Mouse (Mus musculus): ENCODE results near the gene Hspa14.

Hspa14 gene

GRCm38 (mm10) chr2:3512552-3513454 is at the start of gene Hspa14, which contains the start of the genes Gm45902 and Cdnf:
TSS of gene Hspa14 (minus strand) at chr2:3512814.
TSS of gene Gm45902 (minus strand) at chr2:3512790.
TSS of gene Cdnf (plus strand) at chr2:3513030.
- DNase-seq (ENCODE audit: low read depth, low spot score): peak; percentile 99

GRCm38 (mm10) chr2:3546588-3546987 is 34.0 kb upstream of the Hspa14 start:
- DNase-seq (ENCODE audit: low read depth, low spot score): peak; percentile 70

- no peak for DNase-seq (ENCODE audit: low read depth, low spot score)
Measured at GRCm38 (mm10) chr2:3546055-3546454, 33.4 kb upstream of the Hspa14 start.

- no peak for DNase-seq (ENCODE audit: low read depth, low spot score)
Measured at GRCm38 (mm10) chr2:3541307-3542079, 28.9 kb upstream of the Hspa14 start.

- no peak for DNase-seq (ENCODE audit: low read depth, low spot score)
Measured at GRCm38 (mm10) chr2:3526288-3526687, 13.7 kb upstream of the Hspa14 start.

GRCm38 (mm10) chr2:3522558-3522957 is 9.9 kb upstream of the Hspa14 start:
- DNase-seq (ENCODE audit: low read depth, low spot score): no peak

GRCm38 (mm10) chr2:3512076-3512475 is 538 bp downstream of the Hspa14 start:
- peak; percentile 71 for DNase-seq (ENCODE audit: low read depth, low spot score)

- no peak for DNase-seq (ENCODE audit: low read depth, low spot score)
Measured at GRCm38 (mm10) chr2:3500886-3501285, 11.7 kb downstream of the Hspa14 start.

- no peak for DNase-seq (ENCODE audit: low read depth, low spot score)
Measured at GRCm38 (mm10) chr2:3499543-3499942, 13.1 kb downstream of the Hspa14 start.

- no peak for DNase-seq (ENCODE audit: low read depth, low spot score)
Measured at GRCm38 (mm10) chr2:3493833-3494409, 18.7 kb downstream of the Hspa14 start.

- no peak for DNase-seq (ENCODE audit: low read depth, low spot score)
Measured at GRCm38 (mm10) chr2:3489816-3490215, 22.8 kb downstream of the Hspa14 start.

- no peak for DNase-seq (ENCODE audit: low read depth, low spot score)
Measured at GRCm38 (mm10) chr2:3480239-3480638, 32.4 kb downstream of the Hspa14 start.

GRCm38 (mm10) chr2:3475746-3476251 is 36.8 kb downstream of the Hspa14 start:
- DNase-seq (ENCODE audit: low read depth, low spot score): no peak

- peak; percentile 97 for DNase-seq (ENCODE audit: low read depth, low spot score)
Measured at GRCm38 (mm10) chr2:3474861-3475283, 37.7 kb downstream of the Hspa14 start, which contains the start of gene Suv39h2. TSS of gene Suv39h2 (minus strand) at chr2:3475031.

- DNase-seq (ENCODE audit: low read depth, low spot score): peak; percentile 80
Measured at GRCm38 (mm10) chr2:3474361-3474805, 38.2 kb downstream of the Hspa14 start.

GRCm38 (mm10) chr2:3473891-3474290 is 38.7 kb downstream of the Hspa14 start:
- DNase-seq (ENCODE audit: low read depth, low spot score): no peak

GRCm38 (mm10) chr2:3456590-3456989 is 56.0 kb downstream of the Hspa14 start:
- no peak for DNase-seq (ENCODE audit: low read depth, low spot score)

- DNase-seq (ENCODE audit: low read depth, low spot score): no peak
Measured at GRCm38 (mm10) chr2:3453096-3453495, 59.5 kb downstream of the Hspa14 start.

- no peak for DNase-seq (ENCODE audit: low read depth, low spot score)
Measured at GRCm38 (mm10) chr2:3449431-3449830, 63.2 kb downstream of the Hspa14 start.

- DNase-seq (ENCODE audit: low read depth, low spot score): no peak
Measured at GRCm38 (mm10) chr2:3445984-3446383, 66.6 kb downstream of the Hspa14 start.

GRCm38 (mm10) chr2:3444206-3444605 is 68.4 kb downstream of the Hspa14 start:
- DNase-seq (ENCODE audit: low read depth, low spot score): no peak
